ENCODE assay signal across 9 mouse cellular contexts in genomic region chr2:181463008-181463738, GRCm38 (mm10). TPM values are rescaled to one million over a fixed set of nuclear protein-coding genes. Genes with fewer than 3 reads are reported as not detected.
DNase-seq lines count a peak whose midpoint lies in the region; ATAC-seq and TF ChIP-seq lines count a peak whose summit lies in the region.
"Had no signal": no experiment of that assay in that cellular context is flagged by ENCODE, and none has a peak within 500 bp of the region (broad histone marks: within the 10 kb centered on the region; RNA-seq: fewer than 3 reads in every experiment).

No protein-coding gene starts in this region.

- 65% methylated on average over 7 of the region's 7 CpGs for WGBS in thymus, adult 2 months

- H3K4me3 ChIP-seq in layer of hippocampus, adult 2 months, result no peak overlapping the region
- H3K4me3 ChIP-seq in thymus, adult 2 months (ENCODE audit: control insufficient read depth, insufficient read depth, low read length), result no peak overlapping the region

- TF ChIP-seq CTCF in layer of hippocampus, adult 2 months (conservative IDR thresholded peaks at IDR 0.05), result no peak
- TF ChIP-seq CTCF in thymus, adult 2 months (IDR thresholded peaks at IDR 0.05; ENCODE audit: borderline replicate concordance, control insufficient read depth, extremely low read depth, insufficient read depth, low read length, poor library complexity), result no peak

- no peak for TF ChIP-seq POLR2A in thymus, adult 2 months (IDR thresholded peaks at IDR 0.05; ENCODE audit: control insufficient read depth, extremely low read depth, insufficient read depth, low read length, poor library complexity)

- no peaks in the 10 kb centered on the region for H3K36me3 ChIP-seq in thymus, adult 2 months (ENCODE audit: control insufficient read depth, insufficient read depth, low read length)

- intact Hi-C loops in heart, postnatal 36 days (cut with DNase I), result loop anchor here (5.0 kb wide), 1 partner anchor 209 kb away; the partner anchor contains the start of gene Sox18

- peaks cover 11% of the 10 kb centered on the region for H3K4me1 ChIP-seq in thymus, adult 2 months (replicated peaks; ENCODE audit: control insufficient read depth, insufficient read depth, low read length)

- H3K27me3 ChIP-seq in thymus, adult 2 months (ENCODE audit: control insufficient read depth, insufficient read depth, low read length), result peaks cover 22% of the 10 kb centered on the region

- no peak overlapping the region for H3K27ac ChIP-seq in layer of hippocampus, adult 2 months
- no peak overlapping the region for H3K27ac ChIP-seq in thymus, adult 2 months (ENCODE audit: control insufficient read depth, insufficient read depth, low read length)

- DNase-seq in R1 (ENCODE audit: low read depth, low spot score), result peak; percentile 86
- DNase-seq in brain, adult 2 months (ENCODE audit: low read depth, low spot score), result peak; percentile 97
- peak; percentile 40 to 47 for DNase-seq in heart, postnatal 36 days
- peak; percentile 23 to 57 for DNase-seq in layer of hippocampus, adult 2 months (ENCODE audit: low spot score in 2 of 2)
- DNase-seq in lung, postnatal 14 days, result peak; percentile 59
- peak; percentile 52 for DNase-seq in right cerebral cortex, postnatal 14 days
- DNase-seq in thymus, adult 2 months, result no peak

- ATAC-seq in erythroid progenitor cell, adult 5-6 weeks (replicated peaks; ENCODE audit: low FRiP score, poor library complexity, severe bottlenecking), result peak; percentile 40

RNA-seq across cellular contexts. Expression of gene Zbtb46, which starts 3.9 kb away (rescaled TPM):
- 12.2 and 12.3 TPM in 2 replicates for total RNA-seq in erythroid progenitor cell, adult 5-6 weeks (2015; ENCODE audit: low replicate concordance)
- 7.5 and 15.5 TPM in 2 replicates for total RNA-seq in erythroid progenitor cell, adult 5-6 weeks (2017; ENCODE audit: low replicate concordance)
- total RNA-seq in heart, postnatal 36 days (2021), result 10 to 100 TPM; 12.4 to 12.9 TPM
- 1 to 10 TPM; 5.8 to 8.3 TPM for total RNA-seq in layer of hippocampus, adult 2 months (2021)
- polyA plus RNA-seq in thymus, adult 2 months (2012; rRNA removed), result 4.8 and 5.3 TPM in 2 replicates

RNA-seq across cellular contexts. Expression of gene Abhd16b, which starts 29.8 kb away (rescaled TPM):
- not detected in 2 replicates for total RNA-seq in erythroid progenitor cell, adult 5-6 weeks (2015; ENCODE audit: low replicate concordance)
- not detected in 2 replicates for total RNA-seq in erythroid progenitor cell, adult 5-6 weeks (2017; ENCODE audit: low replicate concordance)
- not detected for total RNA-seq in heart, postnatal 36 days (2021)
- not detected for total RNA-seq in layer of hippocampus, adult 2 months (2021)
- 0.13 and 0.16 TPM in 2 replicates for polyA plus RNA-seq in thymus, adult 2 months (2012; rRNA removed)
- total RNA-seq: layer of hippocampus, adult 8-10 months had no signal

RNA-seq across cellular contexts. Expression of gene Tpd52l2, which starts 33.8 kb away (rescaled TPM):
- 19.8 and 23.5 TPM in 2 replicates for total RNA-seq in erythroid progenitor cell, adult 5-6 weeks (2015; ENCODE audit: low replicate concordance)
- 45.3 and 90.6 TPM in 2 replicates for total RNA-seq in erythroid progenitor cell, adult 5-6 weeks (2017; ENCODE audit: low replicate concordance)
- total RNA-seq in heart, postnatal 36 days (2021), result 10 to 100 TPM; 62.9 to 67.7 TPM
- 10 to 100 TPM; 74.7 to 75.2 TPM for total RNA-seq in layer of hippocampus, adult 2 months (2021)
- 54.2 and 54.7 TPM in 2 replicates for polyA plus RNA-seq in thymus, adult 2 months (2012; rRNA removed)

RNA-seq across cellular contexts. Expression of gene Dnajc5, which starts 57.1 kb away (rescaled TPM):
- total RNA-seq in erythroid progenitor cell, adult 5-6 weeks (2015; ENCODE audit: low replicate concordance), result 14.1 and 25.2 TPM in 2 replicates
- 21.4 and 23.3 TPM in 2 replicates for total RNA-seq in erythroid progenitor cell, adult 5-6 weeks (2017; ENCODE audit: low replicate concordance)
- total RNA-seq in heart, postnatal 36 days (2021), result 10 to 100 TPM; 58.4 to 68.6 TPM
- 100 to 1,000 TPM; 259 to 279 TPM for total RNA-seq in layer of hippocampus, adult 2 months (2021)
- polyA plus RNA-seq in thymus, adult 2 months (2012; rRNA removed), result 140 and 146 TPM in 2 replicates
